Mouse (Mus musculus) C2C12 (cell line): Measurements from ENCODE around the gene Fam133b.

ENCODE experiments used
- CTCF ChIP-seq: IDR thresholded peaks from one replicate; pipeline ENCODE4 v1.5.1; 2011; ENCODE audit not compliant: control insufficient read depth, insufficient read depth, insufficient read length
- MYOD1 ChIP-seq: IDR thresholded peaks from one replicate; pipeline ENCODE4 v1.6.1; 2011; ENCODE audit warnings: low read depth; ENCODE audit not compliant: control insufficient read depth, insufficient read length

GRCm38 (mm10) chr5:3500957-3501563 lies 42.6 kb upstream of the Fam133b start:
- TF ChIP-seq CTCF (no peak), MYOD1 (no peak)
